ENCODE assay signal across 28 mouse cellular contexts in the genomic region with DNA sequence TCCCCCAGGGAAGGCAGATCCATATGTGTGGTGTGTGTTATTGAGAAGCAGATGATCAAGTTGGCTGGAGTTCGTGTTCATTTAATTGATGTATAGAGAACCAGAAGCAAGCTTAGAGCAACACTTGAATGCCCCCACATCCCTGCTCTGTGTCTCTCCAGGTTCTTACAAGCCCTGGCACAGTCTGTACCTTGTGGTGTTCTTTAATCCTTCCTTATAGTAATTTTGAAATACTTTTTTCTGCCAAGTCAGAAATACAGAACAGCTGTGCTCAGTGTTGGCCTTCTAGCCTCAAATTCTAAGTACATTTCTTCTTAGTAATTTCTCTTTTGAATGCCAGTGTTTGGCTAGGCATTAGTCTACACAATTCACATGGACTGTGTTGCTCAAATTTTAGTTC.
DNase-seq lines count a peak whose midpoint lies in the region; ATAC-seq and TF ChIP-seq lines count a peak whose summit lies in the region.
"Had no signal": no experiment of that assay in that cellular context is flagged by ENCODE, and none has a peak within 500 bp of the region (broad histone marks: within the 10 kb centered on the region; RNA-seq: fewer than 3 reads in every experiment).

No protein-coding gene starts in this region.

- no peaks in the 10 kb centered on the region for H3K9me3 ChIP-seq in limb, embryonic 14.5 days (ENCODE audit: control insufficient read depth, low read length)
- H3K9me3 ChIP-seq in limb, embryonic 10.5 days (replicated peaks) = no peaks in the 10 kb centered on the region
- no peaks in the 10 kb centered on the region for H3K9me3 ChIP-seq in embryonic facial prominence, embryonic 15.5 days (replicated peaks)
- no peaks in the 10 kb centered on the region for H3K9me3 ChIP-seq in forebrain, embryonic 10.5 days
- H3K9me3 ChIP-seq: embryonic facial prominence, embryonic 13.5 days; heart, embryonic 10.5 days had no signal

- no peak for TF ChIP-seq POLR2A in limb, embryonic 14.5 days (IDR thresholded peaks at IDR 0.05; ENCODE audit: borderline replicate concordance, extremely low read depth, insufficient read depth, insufficient read length)

- WGBS in limb, embryonic 14.5 days = 75% methylated on average over 1 of the region's 1 CpGs
- 87% methylated on average over 1 of the region's 1 CpGs for WGBS in limb, embryonic 10.5 days
- WGBS in embryonic facial prominence, embryonic 15.5 days = 52% methylated on average over 1 of the region's 1 CpGs
- WGBS in forebrain, embryonic 10.5 days = 91% methylated on average over 1 of the region's 1 CpGs

- H3K4me3 ChIP-seq in limb, embryonic 14.5 days (replicated peaks; ENCODE audit: low read length) = no peak overlapping the region
- no peak overlapping the region for H3K4me3 ChIP-seq in limb, embryonic 10.5 days
- H3K4me3 ChIP-seq in embryonic facial prominence, embryonic 15.5 days (replicated peaks) = no peak overlapping the region
- no peak overlapping the region for H3K4me3 ChIP-seq in forebrain, embryonic 10.5 days
- H3K4me3 ChIP-seq: embryonic facial prominence, embryonic 13.5 days; heart, adult 2 months; heart, embryonic 10.5 days; heart, embryonic 13.5 days had no signal

- no peak for ATAC-seq in limb, embryonic 14.5 days (ENCODE audit: low FRiP score, low read depth)
- ATAC-seq in embryonic facial prominence, embryonic 15.5 days (ENCODE audit: insufficient number of reproducible peaks, low FRiP score, low TSS enrichment, low read depth) = peak; percentile 67; the same call in 1 of the 2 replicates
- ATAC-seq: forebrain, embryonic 14.5 days; forebrain, postnatal 0 days; hindbrain, postnatal 0 days; inflammation-experienced regulatory T-cells, adult 6 months; intestine, embryonic 16.5 days; Patski had no signal

- no peak overlapping the region for H3K9ac ChIP-seq in limb, embryonic 14.5 days (ENCODE audit: low read depth, low read length, severe bottlenecking)
- no peak overlapping the region for H3K9ac ChIP-seq in embryonic facial prominence, embryonic 15.5 days
- H3K9ac ChIP-seq: embryonic facial prominence, embryonic 13.5 days; forebrain, postnatal 0 days; heart, embryonic 13.5 days; hindbrain, embryonic 14.5 days had no signal

- no peaks in the 10 kb centered on the region for H3K27me3 ChIP-seq in limb, embryonic 14.5 days (ENCODE audit: control insufficient read depth, insufficient read depth, low read length)
- H3K27me3 ChIP-seq in limb, embryonic 10.5 days (ENCODE audit: low read depth, poor library complexity, severe bottlenecking) = no peaks in the 10 kb centered on the region
- H3K27me3 ChIP-seq in embryonic facial prominence, embryonic 15.5 days = no peaks in the 10 kb centered on the region
- no peaks in the 10 kb centered on the region for H3K27me3 ChIP-seq in forebrain, embryonic 10.5 days (ENCODE audit: poor library complexity, severe bottlenecking)
- H3K27me3 ChIP-seq: embryonic facial prominence, embryonic 13.5 days; heart, embryonic 13.5 days; Patski had no signal

- H3K27ac ChIP-seq in limb, embryonic 14.5 days (replicated peaks; ENCODE audit: low read depth, low read length) = no peak overlapping the region
- H3K27ac ChIP-seq in limb, embryonic 10.5 days = no peak overlapping the region
- no peak overlapping the region for H3K27ac ChIP-seq in embryonic facial prominence, embryonic 15.5 days (replicated peaks)
- H3K27ac ChIP-seq in forebrain, embryonic 10.5 days = no peak overlapping the region
- H3K27ac ChIP-seq: embryonic facial prominence, embryonic 13.5 days; heart, embryonic 10.5 days; heart, embryonic 13.5 days; hindbrain, embryonic 14.5 days; hindbrain, postnatal 0 days had no signal

- peak; percentile 13 for DNase-seq in limb, embryonic 14.5 days (ENCODE audit: low spot score)
- no peak for DNase-seq in limb, embryonic 10.5 days (ENCODE audit: low spot score)
- peak; percentile 17 for DNase-seq in adipocyte (ENCODE audit: low spot score)
- DNase-seq in telencephalon, adult 2 months (ENCODE audit: low read depth, low spot score) = peak; percentile 41
- no peak for DNase-seq in forebrain, embryonic 10.5 days (ENCODE audit: extremely low spot score, low spot score)
- no peak for DNase-seq in Muller cell, postnatal 12 days (ENCODE audit: inconsistent ontology term)
- DNase-seq: adrenal gland, adult 2 months; adrenal gland, postnatal 14 days; cerebellum, adult 11-12 months; cerebellum, adult 9-10 months; cerebellum, postnatal 14 days; forebrain, postnatal 0 days; gastrocnemius, postnatal 10 days; gastrocnemius, postnatal 36 days; heart, adult 2 months; heart, postnatal 14 days; heart, postnatal 4 days; kidney, adult 18-20 months had no signal

- H3K4me1 ChIP-seq in limb, embryonic 14.5 days (ENCODE audit: control insufficient read depth, insufficient read depth, low read length) = no peaks in the 10 kb centered on the region
- H3K4me1 ChIP-seq in limb, embryonic 10.5 days = no peaks in the 10 kb centered on the region
- peaks cover 3% of the 10 kb centered on the region; the same call in 1 of the 2 replicates for H3K4me1 ChIP-seq in embryonic facial prominence, embryonic 15.5 days
- no peaks in the 10 kb centered on the region for H3K4me1 ChIP-seq in forebrain, embryonic 10.5 days
- H3K4me1 ChIP-seq: heart, embryonic 10.5 days; heart, embryonic 13.5 days had no signal

- H3K4me2 ChIP-seq in limb, embryonic 14.5 days (replicated peaks; ENCODE audit: low read depth, low read length, severe bottlenecking) = no peak overlapping the region
- H3K4me2 ChIP-seq in embryonic facial prominence, embryonic 15.5 days (replicated peaks) = no peak overlapping the region
- H3K4me2 ChIP-seq: embryonic facial prominence, embryonic 13.5 days; heart, embryonic 13.5 days; hindbrain, embryonic 14.5 days had no signal

- H3K36me3 ChIP-seq in limb, embryonic 14.5 days (ENCODE audit: control insufficient read depth, insufficient read depth, low read length) = no peaks in the 10 kb centered on the region
- H3K36me3 ChIP-seq in limb, embryonic 10.5 days = no peaks in the 10 kb centered on the region
- H3K36me3 ChIP-seq in embryonic facial prominence, embryonic 15.5 days = no peaks in the 10 kb centered on the region
- H3K36me3 ChIP-seq in forebrain, embryonic 10.5 days (replicated peaks) = no peaks in the 10 kb centered on the region
- H3K36me3 ChIP-seq: embryonic facial prominence, embryonic 13.5 days; heart, embryonic 10.5 days; heart, embryonic 13.5 days had no signal

Comparison
In these comparisons a context has a peak if more than half of its experiments do, and no peak if none do; other contexts are left out.
1. DNase-seq: peak in limb, embryonic 14.5 days (single experiment), adipocyte (single experiment) and telencephalon, adult 2 months (single experiment); none in limb, embryonic 10.5 days (single experiment), forebrain, embryonic 10.5 days (single experiment) and Muller cell, postnatal 12 days (single experiment).